In the genomic region with DNA sequence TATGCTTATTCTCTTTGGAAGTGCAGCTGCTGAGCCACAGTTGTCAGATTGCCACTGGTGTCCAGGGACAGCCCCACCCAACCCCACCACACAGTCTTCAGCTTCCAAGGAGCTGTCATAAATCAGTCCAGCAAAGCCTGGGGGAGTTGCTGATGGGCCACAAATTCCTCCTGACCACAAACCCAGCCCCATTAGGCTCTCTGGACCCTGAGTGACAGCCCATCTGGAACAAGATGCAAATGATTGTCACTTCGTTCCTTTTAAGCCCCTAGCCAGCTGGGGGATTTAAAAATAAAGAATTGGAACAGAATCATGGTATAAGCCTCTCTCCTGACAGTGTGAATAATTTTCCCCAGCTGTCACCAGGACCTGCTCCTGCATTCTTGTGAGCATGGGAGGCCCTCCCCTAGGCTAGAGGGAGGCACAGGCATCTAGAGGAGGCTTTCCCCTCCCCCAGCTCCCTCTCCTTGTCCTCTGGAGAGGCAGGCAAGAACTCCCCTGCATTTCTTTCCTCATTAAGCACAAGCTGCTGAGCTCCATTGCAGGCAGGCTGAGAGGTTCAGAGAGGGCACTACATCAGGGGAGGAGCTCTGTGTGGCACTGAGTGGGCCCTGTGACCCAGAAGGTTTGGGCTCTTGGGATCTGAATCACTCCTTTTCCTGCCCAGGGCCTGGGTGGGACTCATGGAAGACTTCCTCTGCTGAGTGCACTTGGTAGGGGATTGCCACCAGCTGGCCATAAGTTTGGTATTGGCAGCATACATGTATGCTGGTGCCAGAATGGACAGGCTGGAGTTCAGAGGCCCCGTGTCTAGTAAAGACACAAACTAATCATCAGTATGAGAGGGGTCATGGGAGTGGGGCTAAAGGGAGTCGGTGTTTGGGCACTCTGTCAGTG, we compare ENCODE assay signal across 8 mouse cellular contexts.
DNase-seq lines count a peak whose midpoint lies in the region; ATAC-seq and TF ChIP-seq lines count a peak whose summit lies in the region.

No protein-coding gene starts in this region.

- ATAC-seq in heart, embryonic 13.5 days (ENCODE audit: extremely low read depth, insufficient number of reproducible peaks, low FRiP score, low TSS enrichment): peak; percentile 62; the same call in 1 of the 2 replicates
- ATAC-seq in monocyte, adult 5-6 weeks (replicated peaks; ENCODE audit: insufficient number of reproducible peaks, low FRiP score, low TSS enrichment, poor library complexity, severe bottlenecking): no peak

- peak; percentile 25 to 43 for DNase-seq in cerebellum, postnatal 25 days
- DNase-seq in cerebellum, adult 8-10 months: no peak
- peak; percentile 93 for DNase-seq in brain, embryonic 14.5 days (ENCODE audit: low read depth)
- peak; percentile 14 to 30 for DNase-seq in kidney, postnatal 36 days
- DNase-seq in neural tube, embryonic 10.5 days (ENCODE audit: extremely low spot score, low spot score): peak; percentile 27
- no peak for DNase-seq in testis, postnatal 14 days (ENCODE audit: low spot score)

- H3K4me2 ChIP-seq in heart, embryonic 13.5 days: no peak overlapping the region

- H3K27me3 ChIP-seq in heart, embryonic 13.5 days (replicated peaks): peaks cover 5% of the 10 kb centered on the region; the same call in 1 of the 2 replicates

- no peaks in the 10 kb centered on the region for H3K36me3 ChIP-seq in heart, embryonic 13.5 days

- no peak overlapping the region for H3K9ac ChIP-seq in heart, embryonic 13.5 days

- H3K4me3 ChIP-seq in heart, embryonic 13.5 days: no peak overlapping the region

- no peak for TF ChIP-seq CTCF in brain, embryonic 14.5 days (IDR thresholded peaks at IDR 0.05; ENCODE audit: borderline replicate concordance, extremely low read depth, insufficient read depth, insufficient read length)

- peak overlapping the region; percentile 80 for H3K27ac ChIP-seq in heart, embryonic 13.5 days (replicated peaks)

- TF ChIP-seq POLR2A in brain, embryonic 14.5 days (IDR thresholded peaks at IDR 0.05; ENCODE audit: borderline replicate concordance, extremely low read depth, insufficient read depth, insufficient read length, poor library complexity, severe bottlenecking): no peak

- no peaks in the 10 kb centered on the region for H3K9me3 ChIP-seq in heart, embryonic 13.5 days

- H3K4me1 ChIP-seq in heart, embryonic 13.5 days: peaks cover 68% of the 10 kb centered on the region

- 40% methylated on average over 3 of the region's 3 CpGs for WGBS in heart, embryonic 13.5 days

Comparison
In these comparisons a context has a peak if more than half of its experiments do, and no peak if none do; other contexts are left out.
1. DNase-seq: peak in cerebellum, postnatal 25 days (2 of 2), brain, embryonic 14.5 days (single experiment), kidney, postnatal 36 days (2 of 2) and neural tube, embryonic 10.5 days (single experiment); none in cerebellum, adult 8-10 months (single experiment) and testis, postnatal 14 days (single experiment).